Mouse (Mus musculus) liver, adult 2 months (tissue): ENCODE data around the gene Homez.

Experiments
- CTCF ChIP-seq: fragments of 200-500 bp; IDR thresholded peaks from 2 replicates; pipeline ENCODE4 v1.5.1; 2011; ENCODE audit warnings: low read depth, low read length, control low read depth
- POLR2A ChIP-seq: fragments of 200-500 bp; IDR thresholded peaks from 2 replicates; pipeline ENCODE4 v1.6.1; 2011; ENCODE audit warnings: low read length, control low read depth; ENCODE audit not compliant: insufficient read depth; ENCODE audit errors: extremely low read depth

GRCm38 (mm10) chr14:54870861-54871260 lies at the start of gene Homez:
- TF ChIP-seq POLR2A (no peak), CTCF (no peak)
